Mouse (Mus musculus): Measurements from ENCODE around the gene Zfp931. TPM values are rescaled to one million over a fixed set of nuclear protein-coding genes. Genes with fewer than 3 reads are reported as not detected.
"Not testable (repeated sequence)": the region's sequence is repeated elsewhere in the genome, so short reads cannot be mapped to it uniquely, and the experiment has no call there.

The Zfp931 gene
- total RNA-seq (2021): 1 to 10 TPM; 8.4 to 9.3 TPM

GRCm38 (mm10) chr2:178078166-178078717 lies at the start of gene Zfp931:
Zfp931 (minus strand) TSS chr2:178078476.
- DNase-seq: not testable (repeated sequence)

GRCm38 (mm10) chr2:178126041-178126820 lies 48.0 kb upstream of the Zfp931 start:
- DNase-seq: no peak

- DNase-seq: no peak
Measured at GRCm38 (mm10) chr2:178125427-178125826, 47.2 kb upstream of the Zfp931 start.

GRCm38 (mm10) chr2:178123466-178123865 lies 45.2 kb upstream of the Zfp931 start:
- no peak for DNase-seq

- no peak for DNase-seq
Measured at GRCm38 (mm10) chr2:178121946-178122665, 43.8 kb upstream of the Zfp931 start.

- DNase-seq: no peak
Measured at GRCm38 (mm10) chr2:178121375-178121688, 43.1 kb upstream of the Zfp931 start.

- DNase-seq: no peak
Measured at GRCm38 (mm10) chr2:178120651-178121374, 42.5 kb upstream of the Zfp931 start.

- no peak for DNase-seq
Measured at GRCm38 (mm10) chr2:178120356-178120645, 42.0 kb upstream of the Zfp931 start.

GRCm38 (mm10) chr2:178119561-178120355 lies 41.5 kb upstream of the Zfp931 start:
- no peak for DNase-seq

- DNase-seq: no peak
Measured at GRCm38 (mm10) chr2:178118801-178119560, 40.7 kb upstream of the Zfp931 start, which contains the start of gene Phactr3. Phactr3 (plus strand) TSS chr2:178118975.

GRCm38 (mm10) chr2:178117946-178118345 lies 39.7 kb upstream of the Zfp931 start:
- DNase-seq: peak; percentile 57

- peak; percentile 64 for DNase-seq
Measured at GRCm38 (mm10) chr2:178101957-178102356, 23.7 kb upstream of the Zfp931 start.

- peak; percentile 63 for DNase-seq
Measured at GRCm38 (mm10) chr2:178098021-178098420, 19.7 kb upstream of the Zfp931 start.

- DNase-seq: no peak
Measured at GRCm38 (mm10) chr2:178089586-178089985, 11.3 kb upstream of the Zfp931 start.

GRCm38 (mm10) chr2:178058195-178058594 lies 20.1 kb downstream of the Zfp931 start:
- peak; percentile 80 for DNase-seq

- not testable (repeated sequence) for DNase-seq
Measured at GRCm38 (mm10) chr2:178027601-178028000, 50.7 kb downstream of the Zfp931 start.

- not testable (repeated sequence) for DNase-seq
Measured at GRCm38 (mm10) chr2:178023861-178024260, 54.4 kb downstream of the Zfp931 start.

- DNase-seq: peak; percentile 39
Measured at GRCm38 (mm10) chr2:178023011-178023611, 55.2 kb downstream of the Zfp931 start, which contains the start of gene Zfp971. Zfp971 (plus strand) TSS chr2:178023284.

- not testable (repeated sequence) for DNase-seq
Measured at GRCm38 (mm10) chr2:178020773-178021172, 57.5 kb downstream of the Zfp931 start.

GRCm38 (mm10) chr2:178019486-178019885 lies 58.8 kb downstream of the Zfp931 start:
- DNase-seq: not testable (repeated sequence)
